Mouse (Mus musculus) embryonic facial prominence, embryonic 10.5 days (tissue): ENCODE measurements around the gene N4bp3. TPM values are rescaled to one million over a fixed set of nuclear protein-coding genes. Genes with fewer than 3 reads are reported as not detected.
"Not testable (repeated sequence)": the region's sequence is repeated elsewhere in the genome, so short reads cannot be mapped to it uniquely, and the experiment has no call there.

Experiments used
- DNase-seq: peaks from one replicate; pipeline ENCODE4 v3.0.0-alpha.2; 2017; ENCODE audit warnings: low spot score
- H3K27ac ChIP-seq: fragments of 300-500 bp; sonication (generic); replicated peaks from 2 replicates; pipeline ENCODE4 v1.5.1; 2016; ENCODE audit warnings: mild to moderate bottlenecking
- H3K27me3 ChIP-seq: fragments of 300-500 bp; sonication (generic); replicated peaks from 2 replicates; pipeline ENCODE4 v1.6.1; 2016; ENCODE audit warnings: low read depth, mild to moderate bottlenecking; ENCODE audit not compliant: poor library complexity, severe bottlenecking
- H3K36me3 ChIP-seq: fragments of 300-500 bp; sonication (generic); replicated peaks from 2 replicates; pipeline ENCODE4 v1.6.1; 2016; ENCODE audit warnings: mild to moderate bottlenecking, moderate library complexity
- H3K4me1 ChIP-seq: fragments of 300-500 bp; sonication (generic); 2 replicates; pipeline ENCODE4 v1.6.1; 2016
- H3K4me3 ChIP-seq: fragments of 300-500 bp; sonication (generic); 2 replicates; pipeline ENCODE4 v1.5.1; 2016; ENCODE audit warnings: mild to moderate bottlenecking, moderate library complexity
- H3K9me3 ChIP-seq: fragments of 300-500 bp; sonication (generic); 2 replicates; pipeline ENCODE4 v1.6.1; 2016; ENCODE audit warnings: mild to moderate bottlenecking
- WGBS: fragments of 180-500 bp; shearing (Covaris S2); methylation state at CpG from one replicate; pipeline ENCODE4 v1.1.7; 2016; 5-methylcytosine and 5-hydroxymethylcytosine counted together
- polyA plus RNA-seq: library from polyadenylated mRNA; unstranded; fragments of >200 nt; fragmentation: Nextera tagmentation; extraction: Ambion mirVana; gene quantifications from 2 replicates; pipeline ENCODE4 v1.2.1, GENCODE M21; 2016

The N4bp3 gene
- polyA plus RNA-seq, 1 experiment from 2014 or later = 17.4 TPM

DNA sequence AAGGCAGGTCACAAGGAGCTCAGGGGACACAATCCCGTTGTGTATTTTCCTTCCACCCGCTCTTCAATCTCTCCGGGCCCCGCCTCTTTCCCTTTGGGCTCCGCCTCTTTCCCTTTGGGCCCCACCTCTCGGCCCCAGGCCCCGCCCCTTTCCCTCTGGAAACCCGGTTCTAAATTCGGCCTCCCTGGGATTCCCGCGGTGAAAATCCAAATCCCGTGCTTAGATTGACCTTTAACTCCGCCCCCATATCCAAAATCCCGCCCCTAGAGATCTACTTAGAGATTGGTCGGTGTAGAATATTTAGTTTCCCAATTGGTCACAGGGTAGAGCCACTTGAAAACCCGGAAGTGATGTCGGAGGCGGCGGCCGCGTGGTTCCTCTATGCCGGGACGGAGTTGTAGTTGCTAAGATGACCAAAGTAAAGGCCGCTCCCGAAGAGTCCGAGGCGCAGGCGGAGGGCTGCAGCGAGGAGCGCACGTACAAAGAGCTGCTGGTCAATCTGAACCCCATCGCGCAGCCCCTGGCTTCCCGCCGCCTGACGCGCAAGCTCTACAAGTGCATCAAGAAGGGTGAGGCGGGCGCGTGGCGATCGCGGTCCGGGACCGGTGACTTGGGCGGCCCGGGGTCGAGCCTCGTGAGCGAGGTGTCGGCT lies 31.1 kb downstream of the N4bp3 start, which contains the start of gene Nhp2:
TSS of gene Nhp2 (plus strand) at position 327 of the 652 bp plus-strand sequence.
- peak within 1 kb of the TSS; percentile 88 for H3K27ac ChIP-seq
- WGBS = under 1% methylated on average over 51 of the region's 51 CpGs
- no peaks in the 10 kb centered on the region for H3K27me3 ChIP-seq
- peaks cover 31% of the 10 kb centered on the region for H3K4me1 ChIP-seq
- H3K36me3 ChIP-seq = peaks cover 38% of the 10 kb centered on the region
- no peaks in the 10 kb centered on the region for H3K9me3 ChIP-seq
- peak within 1 kb of the TSS; percentile 92 for H3K4me3 ChIP-seq
- peak; percentile 95 for DNase-seq

DNA sequence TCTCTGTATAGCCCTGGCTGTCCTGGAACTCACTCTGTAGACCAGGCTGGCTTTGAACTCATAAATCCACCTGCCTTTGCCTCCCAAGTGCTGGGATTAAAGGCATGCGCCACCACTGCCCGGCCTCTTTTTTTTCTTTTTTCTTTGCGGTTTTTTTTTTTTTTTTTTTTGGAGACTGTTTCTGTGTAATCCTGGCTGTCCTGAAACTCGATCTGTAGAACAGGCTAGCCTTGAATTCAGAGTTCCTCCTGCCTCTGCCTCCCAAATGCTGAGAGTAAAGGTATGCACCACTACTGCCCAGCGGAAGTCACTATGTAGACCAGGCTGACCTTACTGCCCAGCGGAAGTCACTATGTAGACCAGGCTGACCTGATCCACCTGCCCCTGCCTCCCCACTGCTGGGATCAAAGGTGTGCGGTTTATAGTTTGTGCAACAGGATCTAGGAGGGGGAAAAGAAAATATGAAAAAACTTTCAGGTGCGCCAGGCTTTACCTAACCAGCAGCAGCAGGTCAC lies 31.7 kb downstream of the N4bp3 start:
- Histone ChIP-seq H3K36me3 (peaks cover 32% of the 10 kb centered on the region), H3K4me3 (peak overlapping the region; percentile 92), H3K4me1 (peaks cover 33% of the 10 kb centered on the region), H3K27ac (peak overlapping the region; percentile 88), H3K27me3 (no peaks in the 10 kb centered on the region), H3K9me3 (no peaks in the 10 kb centered on the region)
- no peak for DNase-seq
- 53% methylated on average over 8 of the region's 8 CpGs for WGBS

DNA sequence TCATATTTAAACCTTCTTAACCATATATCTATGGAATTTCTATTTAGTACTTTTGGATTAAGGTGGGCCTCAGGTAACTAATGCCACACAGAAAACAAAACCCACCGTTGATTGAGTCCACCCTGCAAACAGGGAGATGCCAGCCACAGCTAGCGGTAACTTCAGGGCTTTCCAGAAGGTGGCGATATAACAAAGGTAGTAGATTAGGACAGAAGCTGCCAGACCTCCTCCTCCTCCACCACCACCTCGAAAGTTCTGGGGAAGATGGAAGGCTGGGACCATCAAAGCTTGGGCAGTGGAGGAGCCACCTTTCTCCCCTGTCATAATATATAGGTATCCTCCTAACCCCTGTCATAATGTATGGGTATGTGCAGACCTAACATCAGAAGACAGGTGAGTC lies 32.9 kb downstream of the N4bp3 start:
- DNase-seq = peak; percentile 66
- Histone ChIP-seq H3K4me3 (no peak overlapping the region), H3K27me3 (no peaks in the 10 kb centered on the region), H3K4me1 (peaks cover 33% of the 10 kb centered on the region), H3K27ac (no peak overlapping the region), H3K36me3 (peaks cover 19% of the 10 kb centered on the region), H3K9me3 (no peaks in the 10 kb centered on the region)
- 7% methylated on average over 4 of the region's 4 CpGs for WGBS

DNA sequence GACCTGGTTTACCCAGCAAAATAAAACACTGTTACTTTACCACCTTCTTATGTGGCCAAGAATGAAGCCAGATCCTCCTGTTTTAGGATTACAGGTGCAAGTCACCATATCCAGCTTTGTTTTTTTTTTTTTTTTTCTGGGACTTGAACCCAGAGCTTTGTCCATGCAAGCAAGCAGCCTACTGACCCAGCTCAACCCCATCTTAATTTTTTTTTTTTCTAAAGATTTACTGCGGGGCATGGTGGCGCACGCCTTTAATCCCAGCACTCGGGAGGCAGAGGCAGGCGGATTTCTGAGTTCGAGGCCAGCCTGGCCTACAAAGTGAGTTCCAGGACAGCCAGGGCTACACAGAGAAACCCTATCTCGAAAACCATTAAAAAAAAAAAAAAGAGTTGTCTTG lies 34.5 kb downstream of the N4bp3 start:
- not testable (repeated sequence) for H3K27me3 ChIP-seq, H3K36me3 ChIP-seq, H3K9me3 ChIP-seq, DNase-seq
- 91% methylated on average over 7 of the region's 7 CpGs for WGBS
- peak overlapping the region; percentile 88; the same call in 1 of the 2 replicates for H3K27ac ChIP-seq
- H3K4me1 ChIP-seq = peaks cover 28% of the 10 kb centered on the region
- H3K4me3 ChIP-seq = peak overlapping the region; percentile 56

DNA sequence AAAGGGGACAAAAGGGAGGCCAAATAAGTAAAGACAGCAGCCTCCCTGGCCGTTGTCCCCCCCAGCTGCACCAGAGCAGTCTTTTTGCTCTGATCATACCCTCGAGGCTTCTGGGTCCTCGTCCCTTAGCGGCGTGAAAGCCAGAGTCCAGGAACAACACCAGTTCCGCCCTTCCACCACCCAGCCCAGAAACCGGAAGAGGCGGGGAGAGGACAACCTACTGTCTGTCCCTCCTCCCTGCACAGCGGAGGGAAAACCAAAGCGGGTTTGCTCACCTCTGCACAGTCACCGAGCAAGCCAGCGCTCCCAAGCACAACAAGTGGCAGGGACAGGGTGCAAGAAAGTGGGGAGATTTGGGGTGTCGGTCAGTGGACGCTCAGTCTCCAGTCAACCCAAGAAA lies 35.0 kb downstream of the N4bp3 start:
- Histone ChIP-seq H3K9me3 (no peaks in the 10 kb centered on the region), H3K4me3 (peak overlapping the region; percentile 56), H3K36me3 (no peaks in the 10 kb centered on the region), H3K27ac (peak overlapping the region; percentile 88), H3K4me1 (peaks cover 23% of the 10 kb centered on the region), H3K27me3 (no peaks in the 10 kb centered on the region)
- peak; percentile 83 for DNase-seq
- 2% methylated on average over 14 of the region's 14 CpGs for WGBS

DNA sequence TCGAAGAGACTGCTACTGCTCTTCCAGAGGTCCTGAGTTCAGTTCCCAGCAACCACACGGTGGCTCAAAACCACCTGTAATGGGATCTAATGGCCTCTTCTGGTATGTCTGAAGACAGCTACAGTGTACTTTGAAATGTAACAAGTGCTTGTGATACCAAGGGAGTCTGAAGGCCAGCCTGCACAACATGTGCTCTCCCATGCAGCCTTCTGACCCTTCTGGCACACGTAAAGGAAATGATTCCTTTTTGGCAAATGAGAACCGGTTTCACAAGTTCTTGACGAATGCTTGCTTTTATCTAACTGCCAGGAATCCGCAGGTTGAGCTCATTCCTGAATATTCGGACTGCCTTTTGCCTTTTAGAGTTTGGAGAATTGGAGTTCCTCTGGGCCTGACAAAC lies 35.5 kb downstream of the N4bp3 start:
- H3K4me1 ChIP-seq = peaks cover 18% of the 10 kb centered on the region
- no peaks in the 10 kb centered on the region for H3K9me3 ChIP-seq
- H3K27ac ChIP-seq = peak overlapping the region; percentile 88
- no peaks in the 10 kb centered on the region for H3K27me3 ChIP-seq
- WGBS = 39% methylated on average over 7 of the region's 7 CpGs
- peak overlapping the region; percentile 56 for H3K4me3 ChIP-seq
- no peaks in the 10 kb centered on the region for H3K36me3 ChIP-seq
- no peak for DNase-seq

DNA sequence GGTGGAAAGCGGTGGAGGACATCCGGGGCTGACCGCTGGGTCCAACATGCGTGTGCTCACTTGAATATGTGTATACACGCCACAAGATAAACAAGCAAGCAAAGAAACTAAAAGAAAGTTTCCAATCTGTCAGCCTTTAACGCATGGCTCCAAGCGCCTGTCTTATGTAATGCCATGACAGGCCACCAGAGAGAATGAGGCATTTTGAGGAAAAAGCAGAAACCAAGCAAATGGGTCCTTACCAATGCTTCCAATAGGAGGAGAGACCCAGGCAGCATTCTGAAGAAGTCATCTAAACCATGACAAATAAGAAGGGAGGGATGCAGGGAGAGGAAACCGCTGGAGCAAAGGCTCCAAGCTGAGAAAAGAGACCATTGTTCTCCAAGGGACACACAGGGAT lies 36.4 kb downstream of the N4bp3 start:
- no peak for DNase-seq
- 77% methylated on average over 8 of the region's 8 CpGs for WGBS
- H3K4me1 ChIP-seq = peaks cover 17% of the 10 kb centered on the region
- H3K9me3 ChIP-seq = no peaks in the 10 kb centered on the region
- H3K27me3 ChIP-seq = no peaks in the 10 kb centered on the region
- H3K4me3 ChIP-seq = no peak overlapping the region
- H3K27ac ChIP-seq = 0 out of 2 replicates have a peak overlapping the region, but pooled peaks have one; percentile 88
- H3K36me3 ChIP-seq = no peaks in the 10 kb centered on the region

DNA sequence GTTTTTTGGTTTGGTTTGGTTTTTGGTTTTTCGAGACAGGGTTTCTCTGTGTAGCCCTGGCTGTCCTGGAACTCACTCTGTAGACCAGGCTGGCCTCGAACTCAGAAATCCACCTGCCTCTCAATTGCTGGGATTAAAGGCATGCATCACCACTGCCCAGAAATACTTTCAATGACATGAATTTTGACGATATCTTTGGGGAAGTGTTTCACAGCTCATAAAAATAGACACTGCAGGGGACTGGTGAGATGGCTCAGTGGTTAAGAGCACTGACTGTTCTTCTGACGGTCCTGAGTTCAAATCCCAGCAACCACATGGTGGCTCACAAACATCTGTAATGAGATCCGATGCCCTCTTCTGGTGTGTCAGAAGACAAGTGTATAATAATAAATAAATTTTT lies 40.7 kb downstream of the N4bp3 start:
- H3K27ac ChIP-seq, H3K4me3 ChIP-seq, H3K27me3 ChIP-seq, H3K9me3 ChIP-seq, DNase-seq: not testable (repeated sequence)
- Histone ChIP-seq H3K4me1 (peaks cover 17% of the 10 kb centered on the region), H3K36me3 (peaks cover 14% of the 10 kb centered on the region)
- WGBS = 90% methylated on average over 5 of the region's 5 CpGs

DNA sequence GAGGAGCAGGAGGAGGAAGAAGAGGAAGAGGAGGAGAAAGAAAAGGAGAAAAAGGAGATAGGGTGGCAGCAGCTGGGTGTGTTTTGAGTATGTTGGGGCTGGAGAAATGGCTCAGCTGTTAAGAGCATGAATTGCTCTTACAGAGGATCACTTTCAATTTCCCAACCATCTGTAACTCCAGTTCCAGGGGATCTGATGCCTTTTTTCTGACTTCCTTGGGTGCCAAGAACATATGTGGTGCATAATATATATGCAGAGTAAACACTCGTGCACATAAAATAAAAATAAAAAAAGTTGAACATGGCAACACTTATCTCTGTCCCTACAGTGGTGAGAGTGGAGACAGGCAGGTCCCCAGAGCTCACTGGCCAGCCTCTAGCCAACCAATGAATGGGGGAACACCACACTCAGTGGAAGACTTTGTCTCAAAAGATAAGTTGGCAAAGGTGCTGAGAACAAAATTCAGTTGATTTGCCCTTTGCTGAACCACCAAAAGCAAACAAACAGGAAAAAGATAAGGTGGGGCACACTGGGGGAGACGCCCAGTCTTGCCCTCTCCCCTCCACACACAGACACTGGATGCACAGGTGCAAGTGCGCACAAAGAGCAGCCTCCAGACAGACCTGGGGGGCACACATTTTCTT lies 41.3 kb downstream of the N4bp3 start:
- DNase-seq = no peak
- Histone ChIP-seq H3K4me1 (peaks cover 17% of the 10 kb centered on the region), H3K36me3 (peaks cover 19% of the 10 kb centered on the region)

DNA sequence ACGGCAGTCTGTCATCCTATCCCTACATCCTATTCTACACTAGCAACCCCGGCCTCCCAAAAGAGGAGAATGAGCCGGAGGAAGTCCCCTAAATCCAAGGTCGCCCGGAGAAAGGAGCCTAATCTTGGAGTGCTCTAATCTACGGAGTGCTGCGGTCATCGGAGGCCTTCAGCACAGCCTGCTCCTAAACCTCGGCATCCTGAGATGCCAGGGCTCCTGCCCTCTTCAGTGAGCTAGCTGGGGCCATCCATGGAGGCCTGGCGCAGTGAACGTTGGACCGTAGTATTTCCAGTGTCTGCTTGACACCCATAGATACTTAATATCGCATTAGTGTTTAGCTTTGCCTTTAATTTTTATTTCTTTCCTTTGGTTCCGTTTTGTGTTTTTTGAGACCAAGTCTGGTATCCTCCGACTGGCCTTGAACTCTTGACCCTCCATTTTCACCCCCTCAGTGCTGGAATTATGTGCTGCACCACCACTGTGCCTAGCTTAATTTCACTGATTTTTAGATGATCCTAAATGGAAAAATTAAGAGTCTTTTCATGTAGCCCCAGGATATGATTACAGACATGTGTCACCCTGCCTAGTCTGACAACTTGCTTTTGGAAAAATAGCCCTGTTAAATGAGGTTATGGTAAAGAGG lies 43.4 kb downstream of the N4bp3 start:
- Histone ChIP-seq H3K4me3 (peak overlapping the region; percentile 100), H3K27me3 (no peaks in the 10 kb centered on the region), H3K36me3 (peaks cover 41% of the 10 kb centered on the region), H3K27ac (peak overlapping the region; percentile 100), H3K9me3 (no peaks in the 10 kb centered on the region), H3K4me1 (peaks cover 36% of the 10 kb centered on the region)
- 13% methylated on average over 15 of the region's 15 CpGs for WGBS
- no peak for DNase-seq

More for the DNA sequence above, 41.3 kb downstream of the N4bp3 start:
- Histone ChIP-seq H3K4me3 (no peak overlapping the region), H3K27ac (no peak overlapping the region), H3K27me3 (no peaks in the 10 kb centered on the region), H3K9me3 (no peaks in the 10 kb centered on the region)
- 85% methylated on average over 3 of the region's 3 CpGs for WGBS

DNA sequence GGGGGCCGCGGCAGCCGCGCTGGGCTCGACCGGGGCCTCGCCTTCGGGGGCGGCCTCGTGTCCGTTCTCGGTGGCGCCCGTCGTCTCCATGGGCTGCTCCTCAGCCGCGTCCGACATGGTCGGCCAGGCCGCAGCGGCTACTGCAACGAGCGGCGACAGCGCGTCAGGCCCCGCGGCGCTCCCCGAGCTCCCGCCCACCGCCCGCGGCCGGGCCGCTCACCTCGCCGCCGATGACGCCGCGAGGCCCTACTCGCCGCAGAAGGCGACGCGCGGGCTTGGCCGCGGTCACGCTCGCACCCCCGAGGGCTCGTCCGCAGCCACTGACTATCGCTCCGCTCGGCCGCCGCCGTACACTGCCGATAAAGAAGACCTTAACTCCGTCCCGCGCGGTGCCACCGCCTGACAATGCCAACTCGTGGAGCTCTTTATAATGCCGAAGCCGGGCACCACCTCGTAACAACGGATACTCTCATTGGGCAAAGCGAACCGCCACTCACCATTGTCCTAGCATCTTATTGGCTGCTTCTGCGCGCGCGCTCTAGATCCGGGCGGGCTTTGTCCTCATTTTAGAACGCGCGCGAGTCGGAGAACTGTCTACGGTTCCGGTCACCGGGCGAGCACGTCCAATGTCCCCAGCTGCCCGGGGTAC lies 44.1 kb downstream of the N4bp3 start, which contains the start of gene Hnrnpab:
TSS of gene Hnrnpab (minus strand) at position 401 of the 649 bp plus-strand sequence.
- Histone ChIP-seq H3K27ac (peak within 1 kb of the TSS; percentile 100), H3K4me1 (peaks cover 41% of the 10 kb centered on the region), H3K4me3 (peak within 1 kb of the TSS; percentile 100), H3K27me3 (no peaks in the 10 kb centered on the region), H3K36me3 (peaks cover 48% of the 10 kb centered on the region), H3K9me3 (no peaks in the 10 kb centered on the region)
- peak; percentile 97 for DNase-seq
- under 1% methylated on average over 91 of the region's 91 CpGs for WGBS
